Mouse (Mus musculus): ENCODE data around the gene Evx2.

- TF ChIP-seq POLR2A (IDR thresholded peaks at IDR 0.05; ENCODE audit: control insufficient read depth, low read depth, low read length) (no peak), CTCF (IDR thresholded peaks at IDR 0.05; ENCODE audit: control insufficient read depth, insufficient read depth, insufficient replicate concordance, low read depth, low read length) (no peak)
These were observed 5.4 kb downstream of the Evx2 start for GRCm38 (mm10) chr2:74653781-74654535.

All from testis, adult 2 months (tissue).